Mouse (Mus musculus): ENCODE data around the gene Gpc6. TPM values are rescaled to one million over a fixed set of nuclear protein-coding genes. Genes with fewer than 3 reads are reported as not detected.
A peak's percentile ranks its signal among the peaks of the same experiment; 100 is the strongest.

The Gpc6 gene
- polyA plus RNA-seq, 2 experiments, result 26.1 to 39.5 TPM

- Histone ChIP-seq H3K4me1 (ENCODE audit: control insufficient read depth, insufficient read depth, low read length) (0 out of 2 replicates have a peak, but pooled peaks cover 2% of the 10 kb centered on the region), H3K4me3 (replicated peaks; ENCODE audit: low read length) (no peak overlapping the region), H3K27ac (replicated peaks; ENCODE audit: low read depth, low read length) (no peak overlapping the region; the same call in 1 of the 2 replicates), H3K9me3 (ENCODE audit: control insufficient read depth, low read length) (no peaks in the 10 kb centered on the region), H3K9ac (ENCODE audit: low read depth, low read length, severe bottlenecking) (no peak overlapping the region), H3K27me3 (ENCODE audit: control insufficient read depth, insufficient read depth, low read length) (no peaks in the 10 kb centered on the region), H3K36me3 (ENCODE audit: control insufficient read depth, insufficient read depth, low read length) (no peaks in the 10 kb centered on the region), H3K4me2 (replicated peaks; ENCODE audit: low read depth, low read length, severe bottlenecking) (no peak overlapping the region)
- ATAC-seq (ENCODE audit: low FRiP score, low read depth), result no peak
- TF ChIP-seq POLR2A (IDR thresholded peaks at IDR 0.05; ENCODE audit: borderline replicate concordance, extremely low read depth, insufficient read depth, insufficient read length), result no peak
- WGBS, result 40% methylated on average over 8 of the region's 8 CpGs
- DNase-seq (ENCODE audit: low spot score), result peak; percentile 47
Observed at GRCm38 (mm10) chr14:117239694-117240427, 314.7 kb downstream of the Gpc6 start.

DNA sequence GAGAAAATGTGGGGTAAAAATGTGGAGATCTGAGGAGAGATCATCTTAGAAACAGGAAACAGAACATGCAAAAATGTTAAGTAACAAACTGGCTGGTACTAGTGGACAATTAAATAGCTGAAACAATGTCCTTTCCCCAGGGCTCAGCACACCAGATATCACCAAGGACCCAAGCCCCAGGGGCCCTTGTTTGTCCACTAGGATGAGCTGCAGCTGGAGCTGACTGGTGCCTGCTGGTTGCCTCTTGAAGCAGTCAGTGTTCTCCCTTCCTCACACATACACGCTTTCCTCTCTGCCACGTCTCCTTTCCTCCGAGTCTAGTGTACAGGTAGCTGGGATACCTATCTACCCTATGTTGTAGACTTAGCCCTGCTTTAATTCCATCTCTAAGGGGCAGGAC, 320.5 kb downstream of the Gpc6 start:
- no peaks in the 10 kb centered on the region for H3K27me3 ChIP-seq (ENCODE audit: control insufficient read depth, insufficient read depth, low read length)
- no peak overlapping the region for H3K9ac ChIP-seq (ENCODE audit: low read depth, low read length, severe bottlenecking)
- ATAC-seq (ENCODE audit: low FRiP score, low read depth), result no peak
- 0 out of 2 replicates have a peak, but pooled peaks cover 2% of the 10 kb centered on the region for H3K4me1 ChIP-seq (ENCODE audit: control insufficient read depth, insufficient read depth, low read length)
- no peak overlapping the region for H3K4me3 ChIP-seq (replicated peaks; ENCODE audit: low read length)
- no peak overlapping the region for H3K27ac ChIP-seq (replicated peaks; ENCODE audit: low read depth, low read length)
- no peaks in the 10 kb centered on the region for H3K36me3 ChIP-seq (ENCODE audit: control insufficient read depth, insufficient read depth, low read length)
- 90% methylated on average over 3 of the region's 3 CpGs for WGBS
- H3K4me2 ChIP-seq (replicated peaks; ENCODE audit: low read depth, low read length, severe bottlenecking), result no peak overlapping the region
- no peaks in the 10 kb centered on the region for H3K9me3 ChIP-seq (ENCODE audit: control insufficient read depth, low read length)
- no peak for DNase-seq (ENCODE audit: low spot score)
- TF ChIP-seq POLR2A (IDR thresholded peaks at IDR 0.05; ENCODE audit: borderline replicate concordance, extremely low read depth, insufficient read depth, insufficient read length), result no peak

GRCm38 (mm10) chr14:117256192-117256591, 331.1 kb downstream of the Gpc6 start:
- 74% methylated on average over 4 of the region's 4 CpGs for WGBS
- no peak overlapping the region for H3K4me3 ChIP-seq (replicated peaks; ENCODE audit: low read length)
- no peak for TF ChIP-seq POLR2A (IDR thresholded peaks at IDR 0.05; ENCODE audit: borderline replicate concordance, extremely low read depth, insufficient read depth, insufficient read length)
- H3K27me3 ChIP-seq (ENCODE audit: control insufficient read depth, insufficient read depth, low read length), result no peaks in the 10 kb centered on the region
- H3K9ac ChIP-seq (ENCODE audit: low read depth, low read length, severe bottlenecking), result no peak overlapping the region
- no peaks in the 10 kb centered on the region for H3K4me1 ChIP-seq (ENCODE audit: control insufficient read depth, insufficient read depth, low read length)
- H3K27ac ChIP-seq (replicated peaks; ENCODE audit: low read depth, low read length), result no peak overlapping the region
- no peak for DNase-seq (ENCODE audit: low spot score)
- ATAC-seq (ENCODE audit: low FRiP score, low read depth), result no peak
- H3K4me2 ChIP-seq (replicated peaks; ENCODE audit: low read depth, low read length, severe bottlenecking), result no peak overlapping the region
- no peaks in the 10 kb centered on the region for H3K36me3 ChIP-seq (ENCODE audit: control insufficient read depth, insufficient read depth, low read length)
- no peaks in the 10 kb centered on the region for H3K9me3 ChIP-seq (ENCODE audit: control insufficient read depth, low read length)

- Histone ChIP-seq H3K36me3 (ENCODE audit: control insufficient read depth, insufficient read depth, low read length) (no peaks in the 10 kb centered on the region), H3K27me3 (ENCODE audit: control insufficient read depth, insufficient read depth, low read length) (no peaks in the 10 kb centered on the region), H3K4me1 (ENCODE audit: control insufficient read depth, insufficient read depth, low read length) (no peaks in the 10 kb centered on the region), H3K4me2 (replicated peaks; ENCODE audit: low read depth, low read length, severe bottlenecking) (no peak overlapping the region), H3K9me3 (ENCODE audit: control insufficient read depth, low read length) (no peaks in the 10 kb centered on the region), H3K27ac (replicated peaks; ENCODE audit: low read depth, low read length) (no peak overlapping the region), H3K9ac (ENCODE audit: low read depth, low read length, severe bottlenecking) (no peak overlapping the region), H3K4me3 (replicated peaks; ENCODE audit: low read length) (no peak overlapping the region)
- ATAC-seq (ENCODE audit: low FRiP score, low read depth) (no peak), DNase-seq (ENCODE audit: low spot score) (no peak)
- no peak for TF ChIP-seq POLR2A (IDR thresholded peaks at IDR 0.05; ENCODE audit: borderline replicate concordance, extremely low read depth, insufficient read depth, insufficient read length)
Observed at GRCm38 (mm10) chr14:117265653-117266052, 340.5 kb downstream of the Gpc6 start.

GRCm38 (mm10) chr14:117267823-117268601, 342.9 kb downstream of the Gpc6 start:
- H3K9me3 ChIP-seq (ENCODE audit: control insufficient read depth, low read length), result no peaks in the 10 kb centered on the region
- no peak overlapping the region for H3K4me2 ChIP-seq (replicated peaks; ENCODE audit: low read depth, low read length, severe bottlenecking)
- no peaks in the 10 kb centered on the region for H3K36me3 ChIP-seq (ENCODE audit: control insufficient read depth, insufficient read depth, low read length)
- H3K27ac ChIP-seq (replicated peaks; ENCODE audit: low read depth, low read length), result no peak overlapping the region
- no peak overlapping the region for H3K4me3 ChIP-seq (replicated peaks; ENCODE audit: low read length)
- no peaks in the 10 kb centered on the region for H3K4me1 ChIP-seq (ENCODE audit: control insufficient read depth, insufficient read depth, low read length)
- WGBS, result 46% methylated on average over 3 of the region's 3 CpGs
- DNase-seq (ENCODE audit: low spot score) (no peak), ATAC-seq (ENCODE audit: low FRiP score, low read depth) (no peak; the same call in 1 of the 2 replicates)
- H3K9ac ChIP-seq (ENCODE audit: low read depth, low read length, severe bottlenecking), result no peak overlapping the region
- H3K27me3 ChIP-seq (ENCODE audit: control insufficient read depth, insufficient read depth, low read length), result no peaks in the 10 kb centered on the region
- TF ChIP-seq POLR2A (IDR thresholded peaks at IDR 0.05; ENCODE audit: borderline replicate concordance, extremely low read depth, insufficient read depth, insufficient read length), result no peak

Data from limb, embryonic 14.5 days (tissue).